Comparison of ENCODE assay signal across 23 mouse cellular contexts in the genomic region with DNA sequence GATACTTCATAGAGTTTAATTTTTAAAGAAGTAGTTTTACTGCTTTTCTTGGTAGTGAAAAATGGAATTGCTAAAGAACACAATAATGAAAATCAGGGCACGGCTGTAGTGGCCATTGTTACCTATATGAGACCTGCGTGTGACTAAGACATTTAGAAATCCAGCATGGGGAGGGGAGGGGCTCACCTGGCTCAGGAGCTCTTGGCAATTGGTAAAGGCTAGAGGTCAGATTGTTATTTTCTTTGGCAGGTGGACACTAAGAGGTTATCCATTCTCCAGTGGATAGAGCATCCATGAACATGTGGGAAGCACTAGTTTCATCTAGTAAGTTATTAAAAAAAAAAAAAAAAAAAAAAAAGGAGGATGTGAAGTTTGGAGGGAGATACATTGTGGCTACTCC.
"Had no signal": no experiment of that assay in that cellular context is flagged by ENCODE, and none has a peak within 500 bp of the region (broad histone marks: within the 10 kb centered on the region; RNA-seq: fewer than 3 reads in every experiment).

No protein-coding gene starts in this region.

- H3K27me3 ChIP-seq: heart, embryonic 13.5 days; heart, embryonic 15.5 days; hindbrain, embryonic 15.5 days; kidney, embryonic 15.5 days; limb, embryonic 15.5 days; liver, embryonic 12.5 days had no signal

- ATAC-seq: hindbrain, postnatal 0 days; intestine, embryonic 16.5 days; liver, embryonic 12.5 days had no signal

- H3K27ac ChIP-seq: heart, embryonic 13.5 days; heart, embryonic 15.5 days; hindbrain, embryonic 13.5 days; hindbrain, embryonic 15.5 days; hindbrain, postnatal 0 days; kidney, embryonic 15.5 days; limb, embryonic 13.5 days; limb, embryonic 15.5 days; liver, embryonic 12.5 days; liver, embryonic 14.5 days had no signal

- H3K36me3 ChIP-seq: heart, embryonic 13.5 days; heart, embryonic 15.5 days; hindbrain, embryonic 13.5 days; hindbrain, embryonic 15.5 days; kidney, embryonic 15.5 days; limb, embryonic 13.5 days; limb, embryonic 15.5 days; liver, embryonic 12.5 days had no signal

- H3K9me3 ChIP-seq: heart, embryonic 13.5 days; heart, embryonic 15.5 days; hindbrain, embryonic 13.5 days; hindbrain, embryonic 15.5 days; kidney, embryonic 15.5 days; limb, embryonic 13.5 days; limb, embryonic 15.5 days; liver, embryonic 12.5 days had no signal

- H3K4me2 ChIP-seq: heart, embryonic 11.5 days; heart, embryonic 13.5 days; heart, embryonic 15.5 days; hindbrain, embryonic 13.5 days; hindbrain, embryonic 15.5 days; kidney, embryonic 15.5 days; limb, embryonic 13.5 days; limb, embryonic 15.5 days; liver, embryonic 12.5 days had no signal

- DNase-seq: gastrocnemius, postnatal 14 days; gastrocnemius, postnatal 36 days; heart, adult 18-20 months; heart, postnatal 14 days; heart, postnatal 36 days; kidney, adult 11 months; kidney, postnatal 10 days; kidney, postnatal 25 days; layer of hippocampus, adult 9-11 months; layer of hippocampus, postnatal 36 days; left cerebral cortex, postnatal 4 days had no signal

- H3K4me3 ChIP-seq: heart, embryonic 13.5 days; heart, embryonic 15.5 days; hindbrain, embryonic 13.5 days; hindbrain, embryonic 15.5 days; kidney, embryonic 15.5 days; limb, embryonic 13.5 days; limb, embryonic 15.5 days; liver, embryonic 12.5 days had no signal

- H3K4me1 ChIP-seq: hindbrain, embryonic 13.5 days; hindbrain, embryonic 15.5 days; kidney, embryonic 15.5 days; limb, embryonic 13.5 days; limb, embryonic 15.5 days; liver, embryonic 12.5 days had no signal

- H3K9ac ChIP-seq: heart, embryonic 13.5 days; heart, embryonic 15.5 days; hindbrain, embryonic 13.5 days; hindbrain, embryonic 15.5 days; kidney, embryonic 15.5 days; limb, embryonic 13.5 days; limb, embryonic 15.5 days; liver, embryonic 12.5 days; liver, embryonic 14.5 days had no signal
